Mouse (Mus musculus) thymus, postnatal 25 days (tissue): ENCODE results near the gene Gm11034.

Experiments
- DNase-seq: peaks from one replicate; pipeline ENCODE4 v3.0.0; 2022

Gm11034 gene

GRCm38 (mm10) chr8:72213536-72213935, at the start of gene Gm11034:
Gene Gm11034 (minus strand): TSS chr8:72213636.
- no peak for DNase-seq

- no peak for DNase-seq
These were observed 49.3 kb upstream of the Gm11034 start for GRCm38 (mm10) chr8:72262756-72263155.

DNA sequence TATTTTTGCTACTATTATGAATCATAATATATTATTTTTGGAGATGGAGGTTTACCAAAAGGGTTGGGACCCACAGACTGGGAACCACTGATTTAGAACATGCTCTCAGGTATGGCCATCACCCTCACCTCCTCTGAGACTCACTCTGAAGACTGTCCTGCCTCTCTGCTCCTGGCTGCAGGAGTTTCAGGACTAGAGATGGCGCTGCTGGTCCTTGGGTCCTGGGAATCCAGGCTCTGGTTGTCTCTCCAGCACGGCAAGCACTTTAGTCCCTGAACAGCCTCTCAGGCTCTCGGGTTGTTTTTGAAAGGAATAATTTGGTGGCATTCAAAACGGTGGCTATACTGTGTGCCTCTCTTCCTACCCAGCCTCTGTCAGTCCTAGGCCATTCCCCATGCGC, 48.4 kb upstream of the Gm11034 start:
- DNase-seq = no peak

DNA sequence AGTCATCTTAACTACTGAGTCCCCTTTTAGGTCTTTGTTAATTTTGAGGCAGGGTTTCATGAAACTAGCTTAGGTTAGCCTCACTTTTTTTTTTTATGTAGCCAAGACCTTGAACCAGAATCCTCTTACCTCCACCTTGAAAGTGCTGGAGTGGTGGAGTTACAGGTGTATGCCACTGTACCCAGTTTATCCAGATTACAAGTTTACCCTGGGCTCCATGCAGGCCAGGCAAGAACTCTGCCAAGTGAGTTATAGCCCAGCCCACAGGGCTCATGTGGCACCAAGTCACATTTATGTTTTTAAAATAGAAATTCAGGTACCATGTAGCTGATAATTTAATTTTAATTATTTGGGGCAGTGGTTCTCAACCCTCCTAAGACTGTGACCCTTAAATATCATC, 48.0 kb upstream of the Gm11034 start:
- no peak for DNase-seq

DNA sequence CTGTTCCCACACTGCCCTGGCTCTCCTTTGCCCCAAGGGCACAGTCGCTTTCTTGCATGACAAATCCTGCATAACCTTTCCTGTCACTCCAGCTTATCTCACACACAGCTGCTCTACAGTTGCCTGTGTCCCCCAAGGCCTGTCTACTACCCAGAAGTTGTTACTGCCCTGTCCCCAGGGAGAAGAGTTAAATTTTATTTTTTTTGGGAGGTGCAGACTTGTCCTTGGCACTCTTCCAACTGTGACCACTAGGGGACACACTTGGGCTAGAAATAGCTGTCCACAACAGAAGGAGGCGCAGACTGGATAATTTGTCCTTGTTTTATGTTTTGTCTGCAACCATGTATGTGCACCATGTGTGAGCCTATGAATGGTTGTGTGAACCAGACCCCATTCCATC, 47.6 kb upstream of the Gm11034 start:
- DNase-seq = peak; percentile 82

- DNase-seq = no peak
These were observed 47.1 kb upstream of the Gm11034 start for GRCm38 (mm10) chr8:72260585-72260984.

DNA sequence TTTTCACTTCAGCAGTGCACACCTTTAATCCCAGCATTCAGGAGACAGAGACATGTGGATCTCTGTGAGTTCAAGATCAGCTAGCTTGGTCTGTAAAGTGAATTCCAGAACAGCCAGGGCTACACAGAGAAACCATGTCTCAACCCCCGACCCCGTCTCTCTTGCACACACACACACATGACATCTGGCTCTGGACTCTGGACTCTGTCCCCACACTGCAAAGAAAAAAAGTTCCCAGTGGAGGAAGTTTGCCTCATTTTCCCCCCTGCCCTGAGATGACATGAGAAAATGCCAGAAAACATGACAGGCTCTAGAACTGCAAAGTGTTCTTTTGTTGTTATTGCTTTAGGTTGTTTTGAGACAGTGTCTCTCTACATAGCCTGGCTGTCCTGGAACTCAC, 46.4 kb upstream of the Gm11034 start:
- no peak for DNase-seq

DNA sequence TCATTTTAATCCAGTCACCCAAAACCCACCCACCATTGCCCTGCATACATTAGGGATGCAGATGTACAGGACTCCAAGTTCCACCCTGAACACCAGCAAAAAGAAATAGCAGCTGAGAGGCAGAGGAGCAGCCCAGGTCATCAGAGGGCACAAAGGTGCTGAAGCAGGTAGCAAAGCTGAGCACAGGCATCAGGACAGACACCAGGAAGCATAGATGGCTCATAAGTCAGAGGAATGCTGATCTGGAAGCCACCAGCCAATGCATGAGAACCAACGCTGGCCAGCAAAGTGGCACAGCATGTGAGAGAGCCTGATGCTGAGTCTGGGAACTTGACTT, 44.4 kb upstream of the Gm11034 start:
- DNase-seq = no peak

DNA sequence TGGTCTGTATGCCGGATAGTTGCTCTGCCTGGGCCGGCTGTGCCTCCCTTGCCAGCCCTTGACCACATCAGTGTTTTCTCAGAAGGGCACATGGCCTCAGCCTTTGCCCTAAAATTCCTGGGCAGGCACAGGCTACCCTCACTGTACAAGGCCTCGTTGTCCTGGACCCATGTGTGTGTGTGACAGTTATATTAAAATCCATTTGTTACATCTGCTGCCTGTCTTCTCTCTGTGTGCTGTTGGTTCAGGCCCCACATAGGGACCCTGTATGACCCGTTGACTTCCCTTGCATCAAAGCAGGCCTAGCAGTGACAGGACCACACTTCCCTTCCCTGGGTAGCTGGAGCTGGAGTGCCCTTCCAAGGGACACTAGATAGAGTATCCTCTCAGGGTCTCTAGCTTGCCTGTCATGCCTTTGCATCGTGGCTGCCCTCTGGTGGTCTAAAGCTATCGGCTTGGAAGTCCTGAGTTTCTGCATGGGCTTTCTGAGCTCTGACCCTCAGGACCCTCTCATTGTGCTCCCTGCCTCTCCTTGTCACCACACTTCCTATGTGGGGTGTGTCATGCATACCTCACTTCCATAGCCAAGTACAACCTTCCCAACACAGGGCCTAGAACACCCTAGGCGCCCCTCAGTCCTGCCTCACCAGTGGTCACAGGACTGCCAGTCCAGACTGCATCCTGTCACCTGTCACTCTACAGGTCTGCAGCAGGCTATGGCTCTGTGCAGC, 43.9 kb upstream of the Gm11034 start:
- peak; percentile 60 for DNase-seq

DNA sequence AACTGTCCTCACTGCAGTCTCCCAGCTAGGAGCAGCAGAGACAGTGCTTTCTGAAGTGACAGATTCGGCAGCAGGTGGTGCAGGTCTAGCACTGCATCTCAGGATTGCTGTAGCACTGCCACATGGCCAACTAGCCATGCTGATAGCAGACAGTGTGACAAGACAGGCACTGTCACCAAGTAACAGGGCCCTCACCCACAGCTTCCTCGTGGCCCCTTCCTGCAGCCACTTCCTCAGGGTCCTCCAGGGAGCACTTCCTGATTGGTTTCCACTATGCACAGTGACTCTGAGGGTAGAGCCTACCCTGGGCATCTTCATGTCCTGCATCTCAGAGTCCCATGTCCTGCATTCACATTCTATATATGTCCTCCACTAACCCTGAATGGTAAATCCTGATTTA, 31.2 kb upstream of the Gm11034 start:
- no peak for DNase-seq

DNA sequence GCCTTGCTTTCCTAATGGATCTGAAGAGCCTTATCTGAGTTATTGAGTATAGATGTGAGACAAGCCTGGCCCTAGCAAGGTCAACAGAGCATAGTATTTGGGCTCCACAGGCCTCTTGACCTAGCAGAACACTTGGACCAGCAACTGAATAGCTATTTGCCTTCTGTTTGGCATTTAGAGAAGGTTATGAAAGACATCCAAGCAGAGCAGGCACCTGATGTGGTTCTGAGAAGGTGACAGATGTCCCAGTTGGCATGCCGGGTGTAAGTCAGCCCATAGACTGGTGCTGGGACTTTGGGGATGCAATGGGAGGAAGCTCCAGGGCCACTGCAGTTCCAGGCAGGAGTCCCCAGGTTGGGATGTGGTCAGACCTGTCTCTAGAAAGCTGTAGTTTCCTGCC, 28.8 kb upstream of the Gm11034 start:
- DNase-seq = no peak

GRCm38 (mm10) chr8:72240951-72241350, 27.5 kb upstream of the Gm11034 start:
- no peak for DNase-seq

GRCm38 (mm10) chr8:72240403-72240763, 26.9 kb upstream of the Gm11034 start:
- no peak for DNase-seq

GRCm38 (mm10) chr8:72239499-72240402, 26.3 kb upstream of the Gm11034 start, which contains the start of gene Ap1m1:
Gene Ap1m1 (plus strand): TSS chr8:72240018.
- peak; percentile 97 for DNase-seq

DNA sequence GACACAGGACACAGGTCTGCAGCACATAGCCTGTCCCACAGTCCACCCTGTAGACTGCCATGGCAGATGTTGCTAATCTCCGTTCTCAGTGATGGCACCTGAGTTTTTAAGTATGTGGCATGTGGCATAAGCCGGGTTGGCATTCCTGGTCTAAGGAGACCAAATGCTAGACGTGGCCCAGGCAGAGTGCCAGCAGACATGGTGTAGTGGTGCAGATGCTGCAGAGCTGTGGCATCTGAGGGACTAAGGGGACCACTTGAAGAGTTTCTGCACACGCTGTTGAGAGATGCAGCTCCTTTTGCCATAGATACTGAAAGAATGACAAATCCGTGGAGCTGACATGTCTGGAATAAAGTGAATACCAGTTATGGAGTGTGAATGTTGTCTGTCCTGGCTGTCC, 9.2 kb upstream of the Gm11034 start:
- DNase-seq = no peak

DNA sequence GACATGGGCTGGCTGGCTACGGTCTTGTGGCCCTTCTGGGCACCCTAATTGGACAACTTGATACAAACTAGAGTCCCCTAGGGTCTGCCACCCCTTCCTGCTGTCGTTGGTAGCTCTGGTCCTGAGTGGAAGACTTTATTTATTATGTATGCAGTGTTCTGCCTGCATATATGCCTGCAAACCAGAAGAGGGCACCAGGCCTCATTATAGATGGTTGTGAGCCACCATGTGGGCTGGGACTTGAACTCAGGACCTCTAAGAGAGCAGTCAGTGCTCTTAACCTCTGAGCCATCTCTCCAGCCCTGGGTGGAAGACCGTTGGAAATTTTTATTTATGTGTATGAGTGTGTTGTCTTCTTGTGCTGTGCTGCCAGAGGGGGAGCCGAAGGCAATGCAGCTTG, 7.3 kb upstream of the Gm11034 start:
- peak; percentile 9 for DNase-seq

DNA sequence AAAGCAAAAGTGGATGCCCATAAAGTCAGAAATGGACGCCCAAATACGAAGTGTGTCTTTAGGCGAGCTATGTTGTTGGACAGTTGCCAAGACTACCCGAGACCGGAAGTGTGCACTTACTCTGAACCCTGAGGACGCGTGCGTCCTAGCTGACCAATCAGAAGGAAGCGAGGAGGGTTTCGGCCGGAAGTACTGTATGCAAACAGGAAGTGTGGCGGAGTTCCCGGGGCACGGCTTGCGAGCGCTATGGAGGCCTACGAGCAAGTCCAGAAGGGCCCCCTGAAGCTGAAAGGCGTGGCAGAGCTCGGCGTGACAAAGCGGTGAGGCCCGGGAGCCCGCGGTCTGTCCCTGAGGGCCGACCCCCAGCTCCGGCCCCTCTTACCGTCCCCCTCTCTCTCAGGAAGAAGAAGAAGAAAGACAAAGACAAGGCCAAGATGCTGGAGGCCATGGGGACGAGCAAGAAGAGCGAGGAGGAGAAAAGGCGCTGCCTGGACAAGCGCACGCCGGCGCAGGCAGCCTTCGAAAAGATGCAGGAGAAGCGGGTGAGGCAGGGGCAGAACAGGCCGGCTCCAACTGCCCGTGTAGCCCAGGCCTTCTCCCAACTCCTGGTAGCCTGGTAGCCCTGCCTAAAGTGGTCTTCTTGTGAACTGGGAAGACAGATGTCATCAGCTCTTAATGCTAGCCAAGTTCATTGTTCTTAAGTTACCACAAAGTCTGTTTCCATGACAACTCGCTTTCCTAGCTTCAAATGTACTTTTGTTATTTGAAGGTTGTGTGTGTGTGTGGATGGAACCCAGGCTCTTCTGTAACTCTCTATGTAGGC, 6.3 kb upstream of the Gm11034 start, which contains the start of gene Fam32a:
Gene Fam32a, plus strand, starts transcription at position 190 of the 823 bp plus-strand sequence.
- peak; percentile 82 for DNase-seq

DNA sequence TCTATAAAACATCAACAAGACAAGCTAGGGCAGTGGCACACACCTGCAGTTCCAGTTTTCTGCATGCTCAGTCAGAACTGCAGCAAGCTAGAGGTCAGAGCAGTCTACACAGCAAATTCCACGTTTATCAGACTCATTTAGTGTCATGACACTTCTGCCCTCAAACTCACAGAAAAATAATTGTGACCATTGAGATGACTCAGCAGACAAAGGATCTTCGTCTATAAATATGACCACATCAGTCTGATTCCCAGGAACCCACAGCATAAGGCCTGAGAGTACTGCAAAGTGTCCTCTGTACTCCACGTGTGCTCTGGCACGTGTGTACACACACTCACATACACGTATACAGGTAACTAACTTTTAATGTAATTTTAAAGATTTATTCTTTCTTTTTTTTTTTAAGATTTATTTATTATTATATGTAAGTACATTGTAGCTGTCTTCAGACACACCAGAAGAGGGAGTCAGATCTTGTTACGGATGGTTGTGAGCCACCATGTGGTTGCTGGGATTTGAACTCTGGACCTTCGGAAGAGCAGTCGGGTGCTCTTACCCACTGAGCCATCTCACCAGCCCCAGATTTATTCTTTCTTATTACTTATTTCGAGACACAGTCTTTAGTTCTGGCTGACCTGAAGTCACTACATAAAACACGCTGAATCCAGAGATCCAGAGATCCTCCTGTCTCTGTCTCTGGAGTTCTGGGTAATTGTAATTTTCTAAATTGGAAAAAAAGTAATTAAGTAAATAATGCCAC, 5.5 kb upstream of the Gm11034 start:
- DNase-seq = no peak

- peak; percentile 26 for DNase-seq
These were observed 2.4 kb upstream of the Gm11034 start for GRCm38 (mm10) chr8:72215871-72216270.

- DNase-seq = peak; percentile 50
These were observed 1.6 kb upstream of the Gm11034 start for GRCm38 (mm10) chr8:72215060-72215459.

DNA sequence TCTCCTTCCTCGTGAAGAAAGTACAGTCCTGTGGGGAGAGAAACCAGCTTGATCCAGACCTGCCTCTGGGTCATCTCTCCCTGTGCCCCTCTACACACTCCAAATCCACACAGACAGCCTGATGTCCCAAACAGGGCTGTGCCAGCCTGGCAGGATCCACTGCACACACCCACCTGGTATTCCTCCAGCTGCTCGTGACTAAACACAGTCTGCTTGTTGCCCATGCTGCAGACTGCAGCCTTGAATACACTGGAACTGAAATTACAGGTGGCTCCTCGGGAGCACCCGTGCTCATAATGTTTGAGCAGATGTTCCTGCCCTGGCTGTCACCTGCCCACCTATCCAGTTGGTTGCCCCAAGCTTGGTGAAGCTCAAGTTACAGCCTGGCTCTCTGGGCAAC, 685 bp downstream of the Gm11034 start, which contains the start of gene Cib3:
Gene Cib3, minus strand, starts transcription at position 87 of the 400 bp plus-strand sequence.
- DNase-seq = no peak

GRCm38 (mm10) chr8:72211846-72212245, 1.6 kb downstream of the Gm11034 start:
- DNase-seq = no peak
